Mouse (Mus musculus): ENCODE measurements around the gene Grid1. TPM values are rescaled to one million over a fixed set of nuclear protein-coding genes. Genes with fewer than 3 reads are reported as not detected.

The Grid1 gene
- polyA plus RNA-seq, 1 experiment: 0.13 TPM

- no peak for DNase-seq
- 62% methylated on average over 9 of the region's 9 CpGs for WGBS
- Histone ChIP-seq H3K4me1 (ENCODE audit: control insufficient read depth, insufficient read depth, low read length) (no peaks in the 10 kb centered on the region), H3K4me3 (replicated peaks; ENCODE audit: extremely low read depth, low read depth, low read length) (no peak overlapping the region)
- TF ChIP-seq CTCF (IDR thresholded peaks at IDR 0.05; ENCODE audit: insufficient read depth, low read length) (no peak), POLR2A (IDR thresholded peaks at IDR 0.05; ENCODE audit: borderline replicate concordance, extremely low read depth, low read depth, low read length) (no peak)
Measured at GRCm38 (mm10) chr14:34860891-34861780, 41.2 kb downstream of the Grid1 start.

- no peak overlapping the region for H3K4me3 ChIP-seq (replicated peaks; ENCODE audit: extremely low read depth, low read depth, low read length)
- WGBS: 21% methylated on average over 5 of the region's 5 CpGs
- no peaks in the 10 kb centered on the region for H3K4me1 ChIP-seq (ENCODE audit: control insufficient read depth, insufficient read depth, low read length)
- peak; percentile 3 for DNase-seq
- TF ChIP-seq POLR2A (IDR thresholded peaks at IDR 0.05; ENCODE audit: borderline replicate concordance, extremely low read depth, low read depth, low read length) (no peak), CTCF (IDR thresholded peaks at IDR 0.05; ENCODE audit: insufficient read depth, low read length) (no peak)
Measured at GRCm38 (mm10) chr14:34867266-34867665, 47.4 kb downstream of the Grid1 start.

- no peak for DNase-seq
- no peak for TF ChIP-seq CTCF (IDR thresholded peaks at IDR 0.05; ENCODE audit: insufficient read depth, low read length)
- no peak for TF ChIP-seq POLR2A (IDR thresholded peaks at IDR 0.05; ENCODE audit: borderline replicate concordance, extremely low read depth, low read depth, low read length)
- Histone ChIP-seq H3K4me3 (replicated peaks; ENCODE audit: extremely low read depth, low read depth, low read length) (no peak overlapping the region), H3K4me1 (ENCODE audit: control insufficient read depth, insufficient read depth, low read length) (no peaks in the 10 kb centered on the region)
- 66% methylated on average over 6 of the region's 6 CpGs for WGBS
Measured at GRCm38 (mm10) chr14:34868513-34869260, 48.8 kb downstream of the Grid1 start.

DNA sequence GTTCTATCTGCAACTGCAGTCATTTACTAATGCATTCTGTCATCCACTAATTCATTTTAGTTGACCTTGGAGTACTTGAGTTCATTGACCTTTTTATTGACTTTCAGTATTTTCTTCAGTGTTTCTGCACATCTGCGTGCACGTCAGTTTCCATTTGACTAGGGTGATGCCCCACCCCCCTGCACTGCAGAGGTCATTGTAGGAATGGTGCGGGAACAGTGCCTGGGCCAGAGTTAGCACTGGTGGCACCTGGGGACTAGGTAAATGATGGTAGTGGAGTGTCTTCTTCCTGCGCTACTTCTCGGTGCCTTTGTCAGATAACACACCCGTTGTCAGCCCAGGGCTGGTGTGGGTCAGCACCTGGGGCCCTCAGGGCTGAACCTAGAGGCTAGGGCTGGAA lies 60.1 kb downstream of the Grid1 start:
- H3K4me1 ChIP-seq (ENCODE audit: control insufficient read depth, insufficient read depth, low read length): no peaks in the 10 kb centered on the region
- TF ChIP-seq CTCF (IDR thresholded peaks at IDR 0.05; ENCODE audit: insufficient read depth, low read length): no peak
- no peak for TF ChIP-seq POLR2A (IDR thresholded peaks at IDR 0.05; ENCODE audit: borderline replicate concordance, extremely low read depth, low read depth, low read length)
- no peak overlapping the region for H3K4me3 ChIP-seq (replicated peaks; ENCODE audit: extremely low read depth, low read depth, low read length)
- WGBS: 37% methylated on average over 6 of the region's 6 CpGs
- DNase-seq: no peak

DNA sequence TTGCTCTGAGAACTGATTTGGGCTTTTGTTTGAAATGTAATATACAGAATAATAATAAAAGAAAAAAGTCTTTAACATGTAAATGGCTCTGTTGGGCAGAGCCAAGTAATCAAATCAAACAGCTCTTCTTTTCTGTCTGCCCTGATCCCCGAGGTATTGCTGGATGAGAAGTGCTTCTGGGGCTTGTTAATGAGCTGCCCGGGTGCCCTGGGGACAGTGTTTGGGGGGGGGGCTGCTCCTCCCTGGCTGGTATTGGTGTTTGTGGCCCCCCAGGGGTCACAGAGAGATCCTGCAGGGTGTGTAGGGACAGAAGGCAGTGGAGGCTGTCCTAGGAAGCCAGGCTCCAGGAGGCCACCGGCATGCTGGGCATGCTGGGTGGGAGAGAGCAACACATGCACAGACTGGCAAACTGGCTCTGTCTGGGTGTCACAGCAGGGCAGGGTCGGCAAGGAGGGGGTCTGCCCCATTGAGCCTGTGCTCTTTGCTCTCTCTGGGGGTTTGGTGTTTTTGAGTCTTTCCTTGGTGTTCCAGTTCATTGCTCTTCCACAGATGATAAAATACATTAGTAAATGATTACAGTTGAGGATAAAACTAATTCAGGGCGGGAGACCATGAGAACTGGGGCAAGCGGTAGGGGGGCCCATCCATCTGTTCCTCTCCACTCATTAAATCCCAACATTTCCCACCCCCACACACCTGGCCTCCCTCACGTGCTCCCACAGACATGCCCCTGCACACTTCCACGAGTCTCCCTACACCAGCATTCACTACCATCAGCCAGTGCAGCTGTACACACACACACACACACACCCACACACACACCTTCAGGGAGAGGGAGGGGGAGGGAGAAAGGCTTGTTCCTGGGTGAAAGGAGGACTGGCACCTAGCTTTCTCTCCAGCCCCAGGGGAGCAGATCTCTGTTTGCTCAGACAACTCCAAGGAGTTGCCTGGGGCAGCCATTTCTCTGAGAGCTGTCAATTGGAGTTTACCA lies 60.8 kb downstream of the Grid1 start:
- 29% methylated on average over 8 of the region's 8 CpGs for WGBS
- DNase-seq: no peak
- no peak overlapping the region for H3K4me3 ChIP-seq (replicated peaks; ENCODE audit: extremely low read depth, low read depth, low read length)
- no peak for TF ChIP-seq POLR2A (IDR thresholded peaks at IDR 0.05; ENCODE audit: borderline replicate concordance, extremely low read depth, low read depth, low read length)
- TF ChIP-seq CTCF (IDR thresholded peaks at IDR 0.05; ENCODE audit: insufficient read depth, low read length): no peak
- no peaks in the 10 kb centered on the region for H3K4me1 ChIP-seq (ENCODE audit: control insufficient read depth, insufficient read depth, low read length)

GRCm38 (mm10) chr14:34884194-34884593 lies 64.3 kb downstream of the Grid1 start:
- no peak for DNase-seq
- Histone ChIP-seq H3K4me1 (ENCODE audit: control insufficient read depth, insufficient read depth, low read length) (no peaks in the 10 kb centered on the region), H3K4me3 (replicated peaks; ENCODE audit: extremely low read depth, low read depth, low read length) (no peak overlapping the region)
- no peak for TF ChIP-seq POLR2A (IDR thresholded peaks at IDR 0.05; ENCODE audit: borderline replicate concordance, extremely low read depth, low read depth, low read length)
- TF ChIP-seq CTCF (IDR thresholded peaks at IDR 0.05; ENCODE audit: insufficient read depth, low read length): no peak
- 89% methylated on average over 11 of the region's 11 CpGs for WGBS

- 91% methylated on average over 3 of the region's 3 CpGs for WGBS
- DNase-seq: no peak
- H3K4me1 ChIP-seq (ENCODE audit: control insufficient read depth, insufficient read depth, low read length): no peaks in the 10 kb centered on the region
- no peak overlapping the region for H3K4me3 ChIP-seq (replicated peaks; ENCODE audit: extremely low read depth, low read depth, low read length)
- no peak for TF ChIP-seq POLR2A (IDR thresholded peaks at IDR 0.05; ENCODE audit: borderline replicate concordance, extremely low read depth, low read depth, low read length)
- TF ChIP-seq CTCF (IDR thresholded peaks at IDR 0.05; ENCODE audit: insufficient read depth, low read length): no peak
Measured at GRCm38 (mm10) chr14:34884611-34885010, 64.7 kb downstream of the Grid1 start.

DNA sequence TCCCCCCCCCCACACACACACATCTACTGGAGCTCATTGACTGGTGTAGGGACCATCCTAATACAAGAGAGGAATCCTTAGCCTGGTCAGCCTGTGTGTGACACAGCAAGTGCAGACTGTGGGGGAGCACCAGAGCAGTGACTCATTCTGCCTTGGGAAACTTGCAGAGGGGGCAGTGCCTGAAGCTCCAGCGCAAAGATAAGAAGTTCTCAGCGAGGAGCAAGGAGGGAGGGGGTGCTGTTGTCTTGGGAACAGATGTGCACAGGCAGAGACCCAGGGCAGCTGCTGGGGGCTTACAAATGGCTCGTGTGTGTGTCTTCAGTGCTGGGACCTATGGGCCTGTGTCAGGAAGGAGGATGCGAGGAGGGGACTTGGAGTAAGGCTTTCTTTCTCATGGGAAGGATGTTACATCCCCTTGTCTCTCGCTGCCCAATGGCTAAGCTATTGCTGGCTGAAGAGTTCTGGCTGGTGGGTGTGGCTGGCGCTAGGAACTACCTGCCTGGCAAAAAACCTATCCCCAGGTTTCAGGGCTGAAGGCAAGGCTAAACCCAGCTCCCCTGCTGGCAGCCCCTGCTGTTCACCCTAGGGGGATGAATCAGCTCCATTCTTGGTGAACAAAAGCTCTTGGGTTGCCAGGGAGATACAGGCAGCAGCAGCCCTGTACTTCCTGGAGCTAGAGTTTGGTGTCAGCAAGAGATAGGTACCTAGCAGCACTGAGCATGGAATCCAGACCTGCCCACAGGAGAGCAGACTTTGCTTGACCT lies 72.0 kb downstream of the Grid1 start:
- no peak for TF ChIP-seq CTCF (IDR thresholded peaks at IDR 0.05; ENCODE audit: insufficient read depth, low read length)
- no peak for TF ChIP-seq POLR2A (IDR thresholded peaks at IDR 0.05; ENCODE audit: borderline replicate concordance, extremely low read depth, low read depth, low read length)
- Histone ChIP-seq H3K4me1 (ENCODE audit: control insufficient read depth, insufficient read depth, low read length) (no peaks in the 10 kb centered on the region), H3K4me3 (replicated peaks; ENCODE audit: extremely low read depth, low read depth, low read length) (no peak overlapping the region)
- no peak for DNase-seq
- 12% methylated on average over 6 of the region's 6 CpGs for WGBS
